Mouse (Mus musculus) olfactory bulb, adult 2 months (tissue): ENCODE data around the gene Igsf9.

Experiments
- CTCF ChIP-seq: fragments of 200-500 bp; IDR thresholded peaks from 2 replicates; pipeline ENCODE4 v1.5.1; 2012; ENCODE audit warnings: low read depth, mild to moderate bottlenecking, low read length, moderate library complexity; ENCODE audit not compliant: insufficient read depth
- POLR2A ChIP-seq: fragments of 200-500 bp; IDR thresholded peaks from 2 replicates; pipeline ENCODE4 v1.6.1; 2012; ENCODE audit warnings: mild to moderate bottlenecking, low read depth, low read length, moderate library complexity; ENCODE audit not compliant: insufficient read depth

DNA sequence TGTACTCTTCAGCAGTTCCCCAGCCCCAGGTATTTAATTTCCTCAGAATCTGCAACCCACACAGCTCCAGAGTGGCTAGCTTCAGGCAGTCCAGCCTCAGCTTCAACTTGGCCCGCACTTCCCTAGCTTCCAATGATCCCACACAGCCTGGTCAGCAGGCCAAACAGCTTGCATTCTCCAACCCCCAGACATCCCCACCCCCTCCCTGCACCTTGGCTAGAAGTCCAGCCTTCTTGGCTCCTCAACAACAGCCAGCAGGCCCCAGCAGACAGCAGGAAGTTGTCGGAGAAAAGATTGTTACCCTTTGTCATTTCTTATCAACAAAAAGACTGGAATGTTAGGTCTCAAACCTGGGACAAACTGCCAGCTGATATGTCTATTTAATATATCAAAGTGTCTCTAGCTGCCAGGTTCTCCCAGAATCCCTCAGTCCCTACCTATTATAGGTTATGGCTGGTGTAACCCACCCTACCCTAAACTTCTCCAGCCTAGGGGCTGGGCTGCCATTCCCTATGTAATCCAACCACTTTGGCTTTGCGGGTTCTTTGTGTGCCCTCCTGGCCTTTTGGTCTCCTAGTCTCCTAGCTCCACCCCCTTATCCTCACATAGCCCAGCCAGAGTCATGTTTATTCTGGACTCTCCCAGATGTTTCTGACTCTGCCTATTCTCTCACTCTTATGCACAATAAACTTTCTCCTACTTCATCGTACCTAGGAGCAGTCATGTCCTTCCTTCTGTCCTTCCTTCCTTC, 49.6 kb upstream of the Igsf9 start:
- TF ChIP-seq POLR2A (no peak), CTCF (no peak)
